Mouse (Mus musculus) Patski (cell line): ENCODE data around the gene Anxa2. TPM values are rescaled to one million over a fixed set of nuclear protein-coding genes. Genes with fewer than 3 reads are reported as not detected.

ENCODE experiments used
- ATAC-seq: fragments of 100-300 bp; one replicate; pipeline ENCODE4 v1.8.0; 2021
- CTCF ChIA-PET: fragments of 350-600 bp; sonication (Branson Sonifier 250); formaldehyde crosslinking; loops from one replicate; lab custom pipeline; 2022; ENCODE audit warnings: inconsistent platforms; lab: Charles Lee
- POLR2A ChIA-PET: fragments of 350-600 bp; sonication (Branson Sonifier 250); formaldehyde crosslinking; loops from one replicate; lab custom pipeline; 2022; ENCODE audit warnings: antibody characterized with exemption, inconsistent platforms; lab: Charles Lee
- DNase-seq: peaks from one replicate; pipeline ENCODE4 v3.0.0-alpha.2; 2011; ENCODE audit warnings: low read depth, low spot score
- H3K27me3 ChIP-seq: fragments of 371-371 bp; one replicate; pipeline ENCODE4 v1.5.1; 2021
- CTCF ChIP-seq: fragments of 100-300 bp; IDR thresholded peaks from one replicate; pipeline ENCODE4 v1.5.1; 2021
- in situ Hi-C: fragments of 300-500 bp; cut with MboI; formaldehyde crosslinking; loops from 3 replicates; pipeline ENCODE4 v1.11.1; 2018; ENCODE audit warnings: low pct_unique_long_range_greater_than_20kb, mixed read lengths
- polyA plus RNA-seq: library from polyadenylated mRNA; unstranded; gene quantifications from one replicate; pipeline ENCODE4 v1.2.3, GENCODE M21; 2021

The Anxa2 gene
- polyA plus RNA-seq, 1 experiment from 2014 or later: 829 TPM

DNA sequence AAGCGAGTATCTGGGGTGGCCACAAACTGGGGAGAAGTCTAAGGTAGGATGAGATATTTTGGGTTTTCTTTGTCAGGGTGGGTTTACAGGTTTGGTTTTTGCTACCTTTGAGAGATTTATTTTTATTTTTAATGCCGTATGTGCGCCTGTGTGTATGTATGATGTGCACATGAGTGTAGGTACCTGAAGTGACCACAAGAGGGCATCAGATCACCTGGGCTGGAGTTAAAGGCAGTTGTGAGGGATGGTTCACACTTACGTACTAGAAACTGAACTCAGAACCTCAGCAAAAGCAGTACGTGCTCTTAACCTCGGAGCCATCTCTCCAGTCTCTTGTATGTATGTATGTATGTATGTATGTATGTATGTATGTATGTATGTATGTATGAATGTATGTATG, 39.4 kb downstream of the Anxa2 start:
- ChIA-PET POLR2A (interaction anchor here (0.7 kb wide), 1 partner anchor 12 kb away, joined by 4 read pairs; no protein-coding TSS in a partner anchor), CTCF (no interaction called here)
- ATAC-seq (no peak), DNase-seq (no peak)
- in situ Hi-C loops: no loop called here
- peak; percentile 56 for TF ChIP-seq CTCF
- H3K27me3 ChIP-seq: no peaks in the 10 kb centered on the region

DNA sequence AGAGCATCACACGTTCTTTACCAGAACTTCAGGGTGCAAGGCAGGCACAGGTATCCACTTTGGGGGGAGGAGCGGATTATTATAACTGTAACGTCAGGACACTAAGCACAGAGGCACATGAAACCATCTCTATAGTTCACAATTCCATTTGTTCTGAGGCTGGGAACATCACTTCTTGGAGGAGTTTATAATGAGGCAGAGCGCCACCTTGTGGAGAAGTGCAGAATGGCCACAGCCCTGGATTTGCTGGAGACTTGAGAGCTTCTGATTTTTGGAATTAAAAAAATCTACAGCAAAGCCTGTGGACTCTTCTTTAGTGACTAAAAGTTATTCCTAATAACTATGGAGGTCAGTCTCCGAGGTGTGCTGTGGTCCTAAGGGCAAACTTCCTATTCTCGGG, 49.1 kb downstream of the Anxa2 start:
- POLR2A ChIA-PET: no interaction called here
- peak; percentile 91 for TF ChIP-seq CTCF
- peaks cover 16% of the 10 kb centered on the region for H3K27me3 ChIP-seq
- in situ Hi-C loops: loop anchor here (10.0 kb wide), 2 partner anchors 122 to 572 kb away; no protein-coding TSS in a partner anchor
- ATAC-seq: no peak
- DNase-seq: no peak
- CTCF ChIA-PET: interaction anchor here (0.6 to 3.0 kb wide), 4 partner anchors 12 to 145 kb away, joined by 3 to 9 read pairs (median 4); no protein-coding TSS in a partner anchor

DNA sequence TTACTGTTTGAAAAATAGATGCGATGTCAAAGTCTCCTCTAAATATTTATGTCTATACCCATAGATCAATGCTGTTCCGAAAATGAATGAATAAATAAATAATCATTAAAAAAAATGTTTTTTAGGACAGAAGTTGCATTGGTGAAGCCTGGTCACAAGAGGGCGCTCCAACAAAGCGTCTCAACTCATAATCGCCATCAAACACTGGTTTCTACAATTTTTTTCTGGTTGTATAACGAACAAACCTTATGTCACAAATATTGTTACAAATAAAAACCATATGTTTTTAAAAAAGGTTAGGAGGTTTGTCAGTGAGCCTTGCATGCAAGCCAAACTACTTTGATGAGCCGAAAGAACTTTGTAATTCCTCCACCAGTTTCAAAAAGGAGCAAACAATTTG, 52.2 kb downstream of the Anxa2 start:
- TF ChIP-seq CTCF: peak; percentile 83
- ATAC-seq (no peak), DNase-seq (no peak)
- POLR2A ChIA-PET: no interaction called here
- H3K27me3 ChIP-seq: peaks cover 24% of the 10 kb centered on the region
- CTCF ChIA-PET: interaction anchor here (0.6 to 1.0 kb wide), 4 partner anchors 34 to 493 kb away, joined by 3 to 4 read pairs (median 3); no protein-coding TSS in a partner anchor
- in situ Hi-C loops: loop anchor here (5.0 to 10.0 kb wide), 3 partner anchors 119 to 569 kb away; partner anchors contain the start of gene Bnip2

DNA sequence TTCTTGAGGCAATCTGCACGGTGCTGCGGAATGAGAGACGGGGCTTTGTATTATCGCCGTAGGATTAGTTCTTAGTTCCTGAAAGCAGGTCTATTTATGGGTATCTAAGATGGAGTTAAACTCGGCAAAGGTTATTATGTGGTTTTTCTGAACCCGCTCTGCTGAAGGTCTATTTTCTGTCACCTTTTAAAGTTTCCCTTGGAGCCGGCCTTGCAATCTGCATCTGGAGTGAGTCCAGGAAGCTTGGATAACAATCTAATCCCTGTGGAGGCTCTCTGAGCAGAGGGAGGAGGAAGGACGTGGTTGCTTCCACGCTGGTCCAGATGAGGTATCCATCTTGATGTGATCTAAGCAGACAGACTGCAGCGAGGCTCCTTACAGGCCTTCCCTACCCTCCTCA, 53.8 kb downstream of the Anxa2 start:
- POLR2A ChIA-PET: interaction anchor here (0.8 kb wide), 1 partner anchor 479 kb away, joined by 3 read pairs; no protein-coding TSS in a partner anchor

DNA sequence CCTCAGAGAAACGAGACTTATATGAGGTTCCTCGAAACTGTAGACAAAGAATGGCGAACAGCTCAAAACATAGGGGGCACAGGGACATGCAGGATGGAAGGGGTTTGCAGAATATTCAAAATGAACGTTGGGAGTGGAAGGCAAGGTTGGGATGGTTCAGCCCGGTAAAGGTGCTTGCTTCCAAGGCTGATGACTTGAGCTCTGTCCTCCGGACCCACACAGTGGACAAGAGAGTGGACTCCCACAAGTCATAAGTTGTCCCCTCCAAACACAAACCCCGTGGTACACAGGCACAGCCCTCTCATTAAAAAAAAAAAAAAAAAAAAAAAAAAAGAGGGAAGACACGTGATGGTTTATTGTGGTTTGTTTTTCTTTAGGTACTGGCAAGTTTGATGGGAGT, 54.6 kb downstream of the Anxa2 start:
- in situ Hi-C loops: loop anchor here (5.0 to 10.0 kb wide), 3 partner anchors 117 to 567 kb away; partner anchors contain the start of gene Bnip2
- ChIA-PET CTCF (interaction anchor here (0.9 to 1.6 kb wide), 3 partner anchors 9 to 478 kb away, joined by 3 to 4 read pairs (median 3); no protein-coding TSS in a partner anchor), POLR2A (interaction anchor here (0.8 kb wide), 1 partner anchor 478 kb away, joined by 3 read pairs; no protein-coding TSS in a partner anchor)
- H3K27me3 ChIP-seq: peaks cover 30% of the 10 kb centered on the region
- TF ChIP-seq CTCF: no peak
- ATAC-seq (no peak), DNase-seq (no peak)

More for the DNA sequence above, 53.8 kb downstream of the Anxa2 start:
- ATAC-seq (no peak), DNase-seq (no peak)
- in situ Hi-C loops: loop anchor here (5.0 to 10.0 kb wide), 3 partner anchors 118 to 568 kb away; partner anchors contain the start of gene Bnip2
- TF ChIP-seq CTCF: no peak
- H3K27me3 ChIP-seq: peaks cover 30% of the 10 kb centered on the region
- CTCF ChIA-PET: interaction anchor here (0.8 to 1.1 kb wide), 2 partner anchors 479 kb away, joined by 3 read pairs; no protein-coding TSS in a partner anchor

DNA sequence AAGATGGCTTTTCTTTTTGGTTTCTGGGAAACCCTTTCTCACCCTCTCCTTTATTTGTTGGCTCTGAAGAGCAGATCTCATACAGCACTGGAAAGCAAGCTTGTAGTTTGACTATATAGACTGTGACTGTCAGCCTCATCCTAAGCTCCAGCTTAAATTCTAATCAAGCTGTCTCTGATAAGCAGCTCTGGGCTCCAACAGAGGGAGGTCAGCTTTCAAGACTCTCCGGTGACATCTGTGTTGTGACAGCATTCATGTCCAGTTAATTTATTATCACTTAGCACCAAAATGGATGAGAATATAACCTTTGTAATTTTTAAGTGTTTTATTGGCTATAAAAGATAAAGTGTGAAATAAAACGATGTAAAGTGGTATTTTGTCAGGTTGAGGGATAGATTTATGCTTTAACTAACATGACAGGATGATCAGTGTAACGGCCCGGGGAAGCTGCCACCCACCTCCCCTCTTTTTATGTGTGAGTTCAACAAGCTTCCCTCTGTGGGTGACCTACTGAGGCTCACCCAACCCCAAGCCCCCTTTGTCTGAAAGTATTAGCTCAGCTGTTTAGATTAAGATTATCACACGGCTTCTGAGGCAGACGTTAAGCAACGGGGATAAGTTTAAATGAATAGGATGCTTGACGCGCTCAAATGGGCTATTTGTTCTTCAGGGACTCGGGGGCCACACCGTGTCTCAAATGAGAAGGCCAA, 58.6 kb downstream of the Anxa2 start:
- H3K27me3 ChIP-seq: peaks cover 18% of the 10 kb centered on the region
- ChIA-PET POLR2A (no interaction called here), CTCF (interaction anchor here (0.7 kb wide), 1 partner anchor 18 kb away, joined by 3 read pairs; no protein-coding TSS in a partner anchor)
- in situ Hi-C loops: no loop called here
- no peak for TF ChIP-seq CTCF
- no peak for ATAC-seq
- no peak for DNase-seq

DNA sequence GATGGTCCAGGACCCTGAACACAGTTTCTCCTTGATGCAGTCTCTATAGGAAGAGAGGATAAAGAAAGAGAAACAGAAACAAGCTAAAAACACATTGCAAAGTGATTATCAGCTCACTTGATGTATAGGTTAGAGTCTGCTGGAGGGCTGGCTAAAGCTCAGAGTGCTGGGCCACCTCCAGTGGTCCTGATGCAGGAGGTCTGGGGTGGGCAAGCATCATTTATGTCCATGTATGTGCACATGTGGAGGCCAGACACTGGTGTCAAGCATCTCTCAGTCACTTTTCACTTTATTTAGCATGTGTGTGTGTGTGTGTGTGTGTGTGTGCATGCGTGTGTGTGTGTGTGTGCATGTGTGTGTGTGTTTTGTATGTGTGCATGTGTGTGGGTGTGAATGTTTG, 59.3 kb downstream of the Anxa2 start:
- ChIA-PET POLR2A (no interaction called here), CTCF (interaction anchor here (0.7 kb wide), 1 partner anchor 18 kb away, joined by 3 read pairs; no protein-coding TSS in a partner anchor)
- in situ Hi-C loops: no loop called here
- H3K27me3 ChIP-seq: peaks cover 11% of the 10 kb centered on the region
- no peak for ATAC-seq
- no peak for TF ChIP-seq CTCF
- no peak for DNase-seq

DNA sequence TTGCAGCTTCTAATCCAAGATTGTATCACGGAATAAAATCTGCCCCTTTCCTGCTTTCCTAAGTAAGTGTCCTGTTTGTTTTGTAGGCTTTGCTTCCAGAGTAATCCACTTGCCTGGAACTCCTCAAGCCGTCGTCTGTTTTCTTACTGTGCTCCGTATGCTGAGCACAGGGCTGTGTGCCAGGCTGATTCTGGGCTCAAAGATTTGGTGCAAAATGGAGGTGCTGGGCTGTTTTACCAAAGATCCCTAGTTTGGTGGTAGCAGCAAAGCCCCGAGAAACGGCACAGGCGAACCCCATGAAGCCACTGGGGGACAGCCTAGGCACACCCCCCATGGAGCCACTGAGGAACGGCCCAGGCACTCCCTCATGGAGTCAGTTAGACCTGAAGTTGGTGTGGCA, 60.8 kb downstream of the Anxa2 start:
- POLR2A ChIA-PET: no interaction called here
- H3K27me3 ChIP-seq: peaks cover 11% of the 10 kb centered on the region
- TF ChIP-seq CTCF: no peak
- CTCF ChIA-PET: interaction anchor here (1.4 kb wide), 1 partner anchor 11 kb away, joined by 3 read pairs; no protein-coding TSS in a partner anchor
- DNase-seq: no peak
- in situ Hi-C loops: no loop called here
- no peak for ATAC-seq

DNA sequence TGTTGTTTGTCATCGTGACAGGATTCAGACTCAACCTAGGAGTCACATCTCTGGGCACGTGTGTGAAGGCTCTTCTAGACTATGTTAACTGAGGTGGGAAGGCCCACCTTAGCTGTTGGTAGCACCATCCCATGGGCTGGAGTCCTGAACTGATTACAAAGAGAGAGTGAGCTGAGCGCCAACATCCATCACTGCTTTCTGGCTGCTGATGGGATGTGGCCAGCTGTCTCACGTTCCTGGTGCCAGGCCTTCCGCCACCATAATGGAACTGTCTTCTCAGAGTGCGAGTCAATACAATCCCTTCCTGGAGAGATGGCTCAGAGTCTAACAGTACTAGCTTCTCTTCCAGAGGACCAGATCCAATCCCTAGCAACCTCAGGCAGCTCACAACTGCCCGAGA, 62.0 kb downstream of the Anxa2 start:
- no peak for DNase-seq
- ChIA-PET POLR2A (no interaction called here), CTCF (interaction anchor here (1.4 kb wide), 1 partner anchor 13 kb away, joined by 3 read pairs; no protein-coding TSS in a partner anchor)
- no peak for ATAC-seq
- peaks cover 11% of the 10 kb centered on the region for H3K27me3 ChIP-seq
- in situ Hi-C loops: no loop called here
- no peak for TF ChIP-seq CTCF

DNA sequence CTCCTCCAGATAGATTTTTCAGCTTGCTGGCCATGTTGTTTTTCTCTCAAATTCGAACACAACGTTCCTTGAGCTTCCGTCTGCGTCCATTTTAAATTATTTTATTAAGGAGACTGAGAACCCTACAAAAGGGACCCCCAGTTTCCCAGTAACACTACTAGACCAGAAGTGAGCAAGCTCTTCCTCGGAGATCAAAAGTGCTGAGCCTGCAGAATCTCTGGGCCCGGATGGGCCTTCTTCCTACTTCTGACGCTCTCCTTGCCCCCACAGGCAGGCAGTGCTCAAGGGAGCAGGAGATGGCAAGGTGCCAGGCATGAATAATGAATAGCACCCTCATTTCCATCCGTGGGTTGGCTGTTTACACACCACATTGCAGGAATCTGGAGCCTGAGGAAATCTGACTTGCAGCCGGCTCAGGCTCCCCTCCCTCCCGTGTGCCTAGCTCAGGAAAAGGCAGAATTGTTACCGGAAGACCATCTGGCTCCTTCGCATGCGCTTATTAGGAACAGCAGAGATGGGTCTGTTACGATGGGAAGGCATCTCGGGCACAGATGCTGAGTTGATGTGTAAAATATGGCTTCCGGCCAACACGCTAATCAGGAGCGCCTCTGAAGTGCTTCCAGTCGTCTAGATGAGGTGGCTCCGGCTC, 64.1 kb downstream of the Anxa2 start:
- in situ Hi-C loops: no loop called here
- CTCF ChIA-PET: interaction anchor here (1.1 to 1.4 kb wide), 3 partner anchors 9 to 471 kb away, joined by 3 to 4 read pairs (median 3); no protein-coding TSS in a partner anchor
- POLR2A ChIA-PET: no interaction called here
- no peak for TF ChIP-seq CTCF
- H3K27me3 ChIP-seq: peaks cover 3% of the 10 kb centered on the region
- DNase-seq (no peak), ATAC-seq (no peak)

Other genes starting within 250 kb of the Anxa2 start
- 13.5 TPM for gene Ice2, start 55.7 kb upstream of the Anxa2 start, polyA plus RNA-seq